Mouse (Mus musculus): ENCODE data around the gene Gm13420. TPM values are rescaled to one million over a fixed set of nuclear protein-coding genes. Genes with fewer than 3 reads are reported as not detected.

Gm13420 gene
- polyA plus RNA-seq, 1 experiment from 2014 or later, result 0.36 TPM

- no peak overlapping the region for H3K27ac ChIP-seq
- H3K4me2 ChIP-seq (replicated peaks), result no peak overlapping the region
- DNase-seq (ENCODE audit: low spot score) (no peak), ATAC-seq (ENCODE audit: low FRiP score) (no peak)
- H3K4me3 ChIP-seq (replicated peaks; ENCODE audit: low read length), result no peak overlapping the region
- peaks cover 5% of the 10 kb centered on the region; the same call in 1 of the 2 replicates for H3K36me3 ChIP-seq (replicated peaks; ENCODE audit: control insufficient read depth, insufficient read depth)
- H3K9ac ChIP-seq, result no peak overlapping the region
- H3K9me3 ChIP-seq (ENCODE audit: control insufficient read depth, low read length), result no peaks in the 10 kb centered on the region
- H3K4me1 ChIP-seq (replicated peaks; ENCODE audit: control insufficient read depth, insufficient read depth, low read length), result no peaks in the 10 kb centered on the region
- no peaks in the 10 kb centered on the region for H3K27me3 ChIP-seq (ENCODE audit: control insufficient read depth, insufficient read depth, low read length)
These were observed 18.7 kb upstream of the Gm13420 start for GRCm38 (mm10) chr2:29770162-29770561.

GRCm38 (mm10) chr2:29768901-29769300 is 17.4 kb upstream of the Gm13420 start:
- WGBS, result 76% methylated on average over 9 of the region's 9 CpGs
- no peak for ATAC-seq (ENCODE audit: low FRiP score)
- H3K4me3 ChIP-seq (replicated peaks; ENCODE audit: low read length), result no peak overlapping the region

GRCm38 (mm10) chr2:29767976-29768709 is 16.7 kb upstream of the Gm13420 start:
- ATAC-seq (ENCODE audit: low FRiP score) (no peak), DNase-seq (ENCODE audit: low spot score) (no peak)
- H3K27me3 ChIP-seq (ENCODE audit: control insufficient read depth, insufficient read depth, low read length), result no peaks in the 10 kb centered on the region
- H3K4me1 ChIP-seq (replicated peaks; ENCODE audit: control insufficient read depth, insufficient read depth, low read length), result no peaks in the 10 kb centered on the region
- 74% methylated on average over 11 of the region's 11 CpGs for WGBS
- no peaks in the 10 kb centered on the region for H3K36me3 ChIP-seq (replicated peaks; ENCODE audit: control insufficient read depth, insufficient read depth)
- H3K4me2 ChIP-seq (replicated peaks), result no peak overlapping the region
- H3K4me3 ChIP-seq (replicated peaks; ENCODE audit: low read length), result no peak overlapping the region
- no peak overlapping the region for H3K27ac ChIP-seq
- no peaks in the 10 kb centered on the region for H3K9me3 ChIP-seq (ENCODE audit: control insufficient read depth, low read length)
- no peak overlapping the region for H3K9ac ChIP-seq

More at GRCm38 (mm10) chr2:29768901-29769300, 17.4 kb upstream of the Gm13420 start:
- Histone ChIP-seq H3K27me3 (ENCODE audit: control insufficient read depth, insufficient read depth, low read length) (no peaks in the 10 kb centered on the region), H3K9ac (no peak overlapping the region), H3K9me3 (ENCODE audit: control insufficient read depth, low read length) (no peaks in the 10 kb centered on the region), H3K4me2 (replicated peaks) (no peak overlapping the region), H3K27ac (no peak overlapping the region), H3K4me1 (replicated peaks; ENCODE audit: control insufficient read depth, insufficient read depth, low read length) (no peaks in the 10 kb centered on the region), H3K36me3 (replicated peaks; ENCODE audit: control insufficient read depth, insufficient read depth) (no peaks in the 10 kb centered on the region; the same call in 1 of the 2 replicates)
- DNase-seq (ENCODE audit: low spot score), result no peak

GRCm38 (mm10) chr2:29764831-29765230 is 13.3 kb upstream of the Gm13420 start:
- H3K4me1 ChIP-seq (replicated peaks; ENCODE audit: control insufficient read depth, insufficient read depth, low read length), result no peaks in the 10 kb centered on the region
- no peak overlapping the region for H3K9ac ChIP-seq
- 5% methylated on average over 1 of the region's 1 CpGs for WGBS
- H3K27me3 ChIP-seq (ENCODE audit: control insufficient read depth, insufficient read depth, low read length), result no peaks in the 10 kb centered on the region
- no peaks in the 10 kb centered on the region for H3K9me3 ChIP-seq (ENCODE audit: control insufficient read depth, low read length)
- ATAC-seq (ENCODE audit: low FRiP score), result peak; percentile 68; the same call in 1 of the 2 replicates
- H3K36me3 ChIP-seq (replicated peaks; ENCODE audit: control insufficient read depth, insufficient read depth), result no peaks in the 10 kb centered on the region
- no peak overlapping the region for H3K4me2 ChIP-seq (replicated peaks)
- DNase-seq (ENCODE audit: low spot score), result peak; percentile 72
- no peak overlapping the region for H3K27ac ChIP-seq
- H3K4me3 ChIP-seq (replicated peaks; ENCODE audit: low read length), result no peak overlapping the region

- Histone ChIP-seq H3K4me2 (replicated peaks) (no peak overlapping the region), H3K9ac (no peak overlapping the region), H3K36me3 (replicated peaks; ENCODE audit: control insufficient read depth, insufficient read depth) (no peaks in the 10 kb centered on the region), H3K27ac (no peak overlapping the region), H3K4me3 (replicated peaks; ENCODE audit: low read length) (no peak overlapping the region), H3K4me1 (replicated peaks; ENCODE audit: control insufficient read depth, insufficient read depth, low read length) (no peaks in the 10 kb centered on the region), H3K9me3 (ENCODE audit: control insufficient read depth, low read length) (no peaks in the 10 kb centered on the region), H3K27me3 (ENCODE audit: control insufficient read depth, insufficient read depth, low read length) (peaks cover 25% of the 10 kb centered on the region)
- ATAC-seq (ENCODE audit: low FRiP score) (no peak), DNase-seq (ENCODE audit: low spot score) (no peak)
These were observed 4.2 kb upstream of the Gm13420 start for GRCm38 (mm10) chr2:29755693-29756092.

- H3K4me2 ChIP-seq (replicated peaks), result no peak overlapping the region
- H3K27ac ChIP-seq, result no peak overlapping the region
- H3K9me3 ChIP-seq (ENCODE audit: control insufficient read depth, low read length), result no peaks in the 10 kb centered on the region
- 84% methylated on average over 5 of the region's 5 CpGs for WGBS
- ATAC-seq (ENCODE audit: low FRiP score) (no peak), DNase-seq (ENCODE audit: low spot score) (no peak)
- no peaks in the 10 kb centered on the region for H3K4me1 ChIP-seq (replicated peaks; ENCODE audit: control insufficient read depth, insufficient read depth, low read length)
- H3K4me3 ChIP-seq (replicated peaks; ENCODE audit: low read length), result no peak overlapping the region
- no peak overlapping the region for H3K9ac ChIP-seq
- H3K27me3 ChIP-seq (ENCODE audit: control insufficient read depth, insufficient read depth, low read length), result peaks cover 42% of the 10 kb centered on the region
- H3K36me3 ChIP-seq (replicated peaks; ENCODE audit: control insufficient read depth, insufficient read depth), result no peaks in the 10 kb centered on the region
These were observed 912 bp upstream of the Gm13420 start for GRCm38 (mm10) chr2:29752397-29752796.

GRCm38 (mm10) chr2:29748499-29748898 is 3.0 kb downstream of the Gm13420 start:
- H3K4me1 ChIP-seq (replicated peaks; ENCODE audit: control insufficient read depth, insufficient read depth, low read length), result no peaks in the 10 kb centered on the region
- H3K9ac ChIP-seq, result no peak overlapping the region
- no peaks in the 10 kb centered on the region for H3K9me3 ChIP-seq (ENCODE audit: control insufficient read depth, low read length)
- peaks cover 54% of the 10 kb centered on the region for H3K27me3 ChIP-seq (ENCODE audit: control insufficient read depth, insufficient read depth, low read length)
- H3K36me3 ChIP-seq (replicated peaks; ENCODE audit: control insufficient read depth, insufficient read depth), result no peaks in the 10 kb centered on the region
- WGBS, result 82% methylated on average over 4 of the region's 4 CpGs
- no peak for ATAC-seq (ENCODE audit: low FRiP score)
- H3K4me2 ChIP-seq (replicated peaks), result no peak overlapping the region
- H3K27ac ChIP-seq, result no peak overlapping the region
- DNase-seq (ENCODE audit: low spot score), result no peak
- no peak overlapping the region for H3K4me3 ChIP-seq (replicated peaks; ENCODE audit: low read length)

GRCm38 (mm10) chr2:29747852-29748251 is 3.6 kb downstream of the Gm13420 start:
- 43% methylated on average over 5 of the region's 5 CpGs for WGBS
- ATAC-seq (ENCODE audit: low FRiP score) (no peak), DNase-seq (ENCODE audit: low spot score) (no peak)
- Histone ChIP-seq H3K4me1 (replicated peaks; ENCODE audit: control insufficient read depth, insufficient read depth, low read length) (no peaks in the 10 kb centered on the region), H3K27ac (no peak overlapping the region), H3K4me2 (replicated peaks) (peak overlapping the region; percentile 79), H3K9ac (no peak overlapping the region), H3K36me3 (replicated peaks; ENCODE audit: control insufficient read depth, insufficient read depth) (no peaks in the 10 kb centered on the region), H3K27me3 (ENCODE audit: control insufficient read depth, insufficient read depth, low read length) (peaks cover 51% of the 10 kb centered on the region), H3K9me3 (ENCODE audit: control insufficient read depth, low read length) (no peaks in the 10 kb centered on the region), H3K4me3 (replicated peaks; ENCODE audit: low read length) (no peak overlapping the region)

GRCm38 (mm10) chr2:29747188-29747782 is 4.2 kb downstream of the Gm13420 start:
- Histone ChIP-seq H3K9me3 (ENCODE audit: control insufficient read depth, low read length) (no peaks in the 10 kb centered on the region), H3K4me2 (replicated peaks) (peak overlapping the region; percentile 79), H3K27me3 (ENCODE audit: control insufficient read depth, insufficient read depth, low read length) (peaks cover 45% of the 10 kb centered on the region), H3K4me1 (replicated peaks; ENCODE audit: control insufficient read depth, insufficient read depth, low read length) (no peaks in the 10 kb centered on the region), H3K9ac (peak overlapping the region; percentile 58), H3K36me3 (replicated peaks; ENCODE audit: control insufficient read depth, insufficient read depth) (no peaks in the 10 kb centered on the region), H3K4me3 (replicated peaks; ENCODE audit: low read length) (peak overlapping the region; percentile 35), H3K27ac (no peak overlapping the region)
- ATAC-seq (ENCODE audit: low FRiP score) (no peak), DNase-seq (ENCODE audit: low spot score) (no peak)
- 5% methylated on average over 50 of the region's 50 CpGs for WGBS
